Mouse (Mus musculus) CH12.LX (cell line): ENCODE data around the gene Dnah7c. TPM values are rescaled to one million over a fixed set of nuclear protein-coding genes. Genes with fewer than 3 reads are reported as not detected.
"Not testable (repeated sequence)": the region's sequence is repeated elsewhere in the genome, so short reads cannot be mapped to it uniquely, and the experiment has no call there.

Experiments
- DNase-seq: peaks from one replicate; pipeline ENCODE4 v3.0.0-alpha.2; 2013; ENCODE audit errors: extremely low read depth
- H3K27ac ChIP-seq: 2 replicates; pipeline ENCODE4 v1.5.1; 2012; ENCODE audit warnings: low read depth, mild to moderate bottlenecking, control low read depth, moderate library complexity; ENCODE audit not compliant: insufficient read depth
- H3K27me3 ChIP-seq: replicated peaks from 2 replicates; pipeline ENCODE3; 2012; ENCODE audit warnings: inconsistent platforms
- H3K36me3 ChIP-seq, 2 experiments: replicated peaks in 1 of 2; 2 replicates each; pipeline versions ENCODE3 to v1.6.1; 2012; ENCODE audit warnings: inconsistent platforms in 1 of 2, low read length in 1 of 2, mild to moderate bottlenecking in 1 of 2, mixed read lengths in 1 of 2, moderate library complexity in 1 of 2; ENCODE audit not compliant: control insufficient read depth in 1 of 2, insufficient read depth in 1 of 2
- H3K4me1 ChIP-seq, 2 experiments: 2 replicates each; pipeline ENCODE4 v1.6.1; 2012; ENCODE audit warnings: inconsistent platforms in 1 of 2, moderate library complexity in 1 of 2; ENCODE audit not compliant: insufficient read depth in 2 of 2, control insufficient read depth in 1 of 2
- H3K4me2 ChIP-seq: 2 replicates; pipeline ENCODE4 v1.6.1; 2012; ENCODE audit warnings: low read depth, mild to moderate bottlenecking, control low read depth; ENCODE audit not compliant: poor library complexity, insufficient read depth, severe bottlenecking
- H3K4me3 ChIP-seq, 3 experiments: fragments of 150-350 bp in 1 of 3; sonication (generic) in 1 of 3; replicated peaks in 1 of 3; 2 replicates each; pipeline versions ENCODE3 to v1.5.1; 2011 to 2012; ENCODE audit warnings: low read depth in 2 of 3, low read length in 2 of 3, mild to moderate bottlenecking in 2 of 3, moderate library complexity in 2 of 3, control low read depth in 1 of 3, improper control_type of control experiment in 1 of 3, inconsistent platforms in 1 of 3, mixed read lengths in 1 of 3; ENCODE audit not compliant: poor library complexity in 1 of 3
- H3K79me2 ChIP-seq: replicated peaks from 2 replicates; pipeline ENCODE4 v1.6.1; 2012; ENCODE audit warnings: mild to moderate bottlenecking, moderate library complexity; ENCODE audit not compliant: control insufficient read depth, poor library complexity, insufficient read depth, severe bottlenecking; ENCODE audit errors: extremely low read depth
- H3K9ac ChIP-seq: 2 replicates; pipeline ENCODE4 v1.6.1; 2012; ENCODE audit warnings: low read depth, mild to moderate bottlenecking, control low read depth, moderate library complexity; ENCODE audit not compliant: insufficient read depth
- H3K9me3 ChIP-seq: replicated peaks from 2 replicates; pipeline ENCODE3; 2012; ENCODE audit warnings: low read length, inconsistent platforms, mixed read lengths
- CTCF ChIP-seq, 2 experiments: IDR thresholded peaks in 1 of 2; conservative IDR thresholded peaks in 1 of 2; 2 replicates each; pipeline ENCODE4 v1.5.1; 2011 to 2012; ENCODE audit warnings: low read depth in 2 of 2, low read length in 2 of 2, improper control_type of control experiment in 1 of 2, inconsistent platforms in 1 of 2, mild to moderate bottlenecking in 1 of 2, moderate library complexity in 1 of 2
- EP300 ChIP-seq: IDR thresholded peaks from 2 replicates; pipeline ENCODE4 v1.6.1; 2011; ENCODE audit warnings: low read length, improper control_type of control experiment
- HCFC1 ChIP-seq: IDR thresholded peaks from 2 replicates; pipeline ENCODE4 v1.6.1; 2012; ENCODE audit warnings: low read depth, mild to moderate bottlenecking, inconsistent platforms, low read length, improper control_type of control experiment
- MAFK ChIP-seq: IDR thresholded peaks from 2 replicates; pipeline ENCODE4 v1.6.1; 2011; ENCODE audit warnings: low read length, improper control_type of control experiment; ENCODE audit not compliant: insufficient replicate concordance
- USF1 ChIP-seq: IDR thresholded peaks from 2 replicates; pipeline ENCODE4 v1.6.1; 2014; ENCODE audit warnings: low read depth, mild to moderate bottlenecking, inconsistent platforms, low read length, improper control_type of control experiment
- ZC3H11A ChIP-seq: IDR thresholded peaks from 2 replicates; pipeline ENCODE4 v1.6.1; 2012; ENCODE audit warnings: low read depth, mild to moderate bottlenecking, inconsistent platforms, low read length, improper control_type of control experiment
- ZMIZ1 ChIP-seq: IDR thresholded peaks from 2 replicates; pipeline ENCODE4 v1.6.1; 2012; ENCODE audit warnings: low read depth, mild to moderate bottlenecking, inconsistent platforms, low read length, improper control_type of control experiment
- ZNF384 ChIP-seq: IDR thresholded peaks from 2 replicates; pipeline ENCODE4 v1.6.1; 2012; ENCODE audit warnings: low read depth, low read length, improper control_type of control experiment, inconsistent platforms
- dilution Hi-C: fragments of 300-500 bp; cut with MboI; formaldehyde crosslinking; loops from 2 replicates; pipeline ENCODE4 v1.14.3; 2020; ENCODE audit warnings: low sequenced_read_pairs; ENCODE audit not compliant: extremely low pct_unique_long_range_greater_than_20kb, extremely low pct_ligation_motif_present
- in situ Hi-C: fragments of 300-500 bp; cut with MboI; formaldehyde crosslinking; loops from 3 replicates; pipeline ENCODE4 v1.14.3; 2019; ENCODE audit warnings: low sequenced_read_pairs, low pct_ligation_motif_present, low pct_unique_long_range_greater_than_20kb, mixed read lengths
- polyA plus RNA-seq: library from polyadenylated mRNA; unstranded; fragments of >175 nt; gene quantifications from 2 replicates; pipeline ENCODE4 v1.2.1, GENCODE M21; 2012; ENCODE audit warnings: low read depth; ENCODE audit not compliant: insufficient read length
- total RNA-seq, 2 experiments: library from RNA; depleted of rRNA; stranded (reverse); fragments of 300-350 nt in 1 of 2; fragments of >200 nt in 1 of 2; gene quantifications; 2 replicates each; pipeline ENCODE4 v1.2.3; 2012 to 2014

Dnah7c gene
- total and polyA plus RNA-seq, 3 experiments, result not detected

- H3K4me1 ChIP-seq, H3K36me3 ChIP-seq, DNase-seq, H3K9ac ChIP-seq, H3K4me3 ChIP-seq, H3K4me2 ChIP-seq, H3K27me3 ChIP-seq, in situ Hi-C loops, dilution Hi-C loops, H3K79me2 ChIP-seq, H3K9me3 ChIP-seq, H3K27ac ChIP-seq: not testable (repeated sequence)
Observed at GRCm38 (mm10) chr1:46596343-46596742, 171.0 kb downstream of the Dnah7c start.

GRCm38 (mm10) chr1:46620331-46620730, 194.9 kb downstream of the Dnah7c start:
- in situ Hi-C loops (no loop called here), dilution Hi-C loops (no loop called here)
- H3K27me3 ChIP-seq, result no peaks in the 10 kb centered on the region
- H3K27ac ChIP-seq, result no peak overlapping the region
- no peak overlapping the region for H3K9ac ChIP-seq
- H3K9me3 ChIP-seq, result no peaks in the 10 kb centered on the region
- no peaks in the 10 kb centered on the region for H3K79me2 ChIP-seq
- no peak overlapping the region for H3K4me3 ChIP-seq
- no peaks in the 10 kb centered on the region for H3K36me3 ChIP-seq
- no peaks in the 10 kb centered on the region for H3K4me1 ChIP-seq
- DNase-seq, result no peak
- no peak for TF ChIP-seq USF1
- no peak for TF ChIP-seq CTCF (conservative IDR thresholded peaks at IDR 0.05 in 1 of 2, IDR thresholded peaks at IDR 0.05 in 1 of 2; ENCODE audit: low read depth in 2 of 2, low read length in 2 of 2)
- TF ChIP-seq ZMIZ1, result no peak
- TF ChIP-seq MAFK, result no peak
- TF ChIP-seq ZNF384, result no peak
- TF ChIP-seq HCFC1, result no peak
- no peak for TF ChIP-seq ZC3H11A
- no peak for TF ChIP-seq EP300
- no peak overlapping the region for H3K4me2 ChIP-seq

GRCm38 (mm10) chr1:46625914-46626313, 200.5 kb downstream of the Dnah7c start:
- DNase-seq, H3K27me3 ChIP-seq, H3K4me1 ChIP-seq, H3K27ac ChIP-seq, H3K36me3 ChIP-seq, in situ Hi-C loops, H3K79me2 ChIP-seq, H3K9ac ChIP-seq, dilution Hi-C loops, H3K4me3 ChIP-seq, H3K9me3 ChIP-seq, H3K4me2 ChIP-seq: not testable (repeated sequence)

- H3K4me1 ChIP-seq, H3K9ac ChIP-seq, in situ Hi-C loops, H3K27ac ChIP-seq, DNase-seq, H3K36me3 ChIP-seq, dilution Hi-C loops, H3K4me3 ChIP-seq, H3K79me2 ChIP-seq, H3K9me3 ChIP-seq, H3K27me3 ChIP-seq, H3K4me2 ChIP-seq: not testable (repeated sequence)
Observed at GRCm38 (mm10) chr1:46649821-46650220, 224.4 kb downstream of the Dnah7c start.

- DNase-seq, H3K27me3 ChIP-seq, H3K27ac ChIP-seq, H3K4me3 ChIP-seq, in situ Hi-C loops, H3K9me3 ChIP-seq, H3K79me2 ChIP-seq, dilution Hi-C loops, H3K9ac ChIP-seq, H3K4me1 ChIP-seq, H3K36me3 ChIP-seq, H3K4me2 ChIP-seq: not testable (repeated sequence)
Observed at GRCm38 (mm10) chr1:46652721-46653120, 227.3 kb downstream of the Dnah7c start.

- H3K27ac ChIP-seq, H3K4me1 ChIP-seq, H3K79me2 ChIP-seq, H3K9ac ChIP-seq, in situ Hi-C loops, H3K36me3 ChIP-seq, H3K27me3 ChIP-seq, H3K9me3 ChIP-seq, H3K4me2 ChIP-seq, DNase-seq, H3K4me3 ChIP-seq, dilution Hi-C loops: not testable (repeated sequence)
Observed at GRCm38 (mm10) chr1:46724810-46725209, 299.4 kb downstream of the Dnah7c start.
